Mouse (Mus musculus) splenic B cell, adult 2 months (primary cell): ENCODE results near the gene Atg4b.

Experiments
- DNase-seq: peaks from one replicate; pipeline ENCODE4 v3.0.0-alpha.2; 2011; ENCODE audit warnings: low read depth, low spot score
- H3K27me3 ChIP-seq: 2 replicates; pipeline ENCODE4 v1.6.1; 2012; ENCODE audit warnings: mild to moderate bottlenecking, low read length, moderate library complexity, mixed read lengths; ENCODE audit not compliant: control insufficient read depth, poor library complexity, insufficient read depth, severe bottlenecking
- H3K36me3 ChIP-seq: 2 replicates; pipeline ENCODE4 v1.6.1; 2012; ENCODE audit warnings: mild to moderate bottlenecking, low read length, moderate library complexity, mixed read lengths; ENCODE audit not compliant: control insufficient read depth, poor library complexity, insufficient read depth, severe bottlenecking

The Atg4b gene

GRCm38 (mm10) chr1:93751290-93751689 is at the start of gene Atg4b:
TSS of gene Atg4b (plus strand) at chr1:93751500.
- H3K27me3 ChIP-seq: no peaks in the 10 kb centered on the region
- DNase-seq: no peak

GRCm38 (mm10) chr1:93702106-93702505 is 49.2 kb upstream of the Atg4b start:
- Histone ChIP-seq H3K36me3 (no peaks in the 10 kb centered on the region), H3K27me3 (no peaks in the 10 kb centered on the region)
- no peak for DNase-seq

More at GRCm38 (mm10) chr1:93751290-93751689, at the start of gene Atg4b:
- 0 out of 2 replicates have a peak, but pooled peaks cover 3% of the 10 kb centered on the region for H3K36me3 ChIP-seq

- Histone ChIP-seq H3K27me3 (no peaks in the 10 kb centered on the region), H3K36me3 (0 out of 2 replicates have a peak, but pooled peaks cover under 1% of the 10 kb centered on the region)
- DNase-seq: no peak
These were observed 47.7 kb upstream of the Atg4b start for GRCm38 (mm10) chr1:93703472-93704048.

- H3K27me3 ChIP-seq: no peaks in the 10 kb centered on the region
- 0 out of 2 replicates have a peak, but pooled peaks cover 2% of the 10 kb centered on the region for H3K36me3 ChIP-seq
- no peak for DNase-seq
These were observed 47.0 kb upstream of the Atg4b start for GRCm38 (mm10) chr1:93704341-93704740.

- Histone ChIP-seq H3K36me3 (0 out of 2 replicates have a peak, but pooled peaks cover 2% of the 10 kb centered on the region), H3K27me3 (no peaks in the 10 kb centered on the region)
These were observed 45.9 kb upstream of the Atg4b start for GRCm38 (mm10) chr1:93705389-93705788.

GRCm38 (mm10) chr1:93716166-93716565 is 35.1 kb upstream of the Atg4b start:
- Histone ChIP-seq H3K27me3 (no peaks in the 10 kb centered on the region), H3K36me3 (no peaks in the 10 kb centered on the region; the same call in 1 of the 2 replicates)
- no peak for DNase-seq

More at GRCm38 (mm10) chr1:93705389-93705788, 45.9 kb upstream of the Atg4b start:
- no peak for DNase-seq

GRCm38 (mm10) chr1:93721557-93721956 is 29.7 kb upstream of the Atg4b start:
- DNase-seq: no peak
- Histone ChIP-seq H3K36me3 (peaks cover 2% of the 10 kb centered on the region; the same call in 1 of the 2 replicates), H3K27me3 (no peaks in the 10 kb centered on the region)

- peaks cover 2% of the 10 kb centered on the region; the same call in 1 of the 2 replicates for H3K36me3 ChIP-seq
- no peak for DNase-seq
- no peaks in the 10 kb centered on the region for H3K27me3 ChIP-seq
These were observed 26.7 kb upstream of the Atg4b start for GRCm38 (mm10) chr1:93724623-93725022.

GRCm38 (mm10) chr1:93725665-93726064 is 25.6 kb upstream of the Atg4b start:
- Histone ChIP-seq H3K27me3 (no peaks in the 10 kb centered on the region), H3K36me3 (peaks cover 2% of the 10 kb centered on the region; the same call in 1 of the 2 replicates)
- no peak for DNase-seq

GRCm38 (mm10) chr1:93726116-93726515 is 25.2 kb upstream of the Atg4b start:
- DNase-seq: no peak
- H3K36me3 ChIP-seq: peaks cover 2% of the 10 kb centered on the region; the same call in 1 of the 2 replicates
- no peaks in the 10 kb centered on the region for H3K27me3 ChIP-seq

GRCm38 (mm10) chr1:93726974-93727373 is 24.3 kb upstream of the Atg4b start:
- Histone ChIP-seq H3K27me3 (no peaks in the 10 kb centered on the region), H3K36me3 (peaks cover 2% of the 10 kb centered on the region; the same call in 1 of the 2 replicates)
- peak; percentile 57 for DNase-seq

GRCm38 (mm10) chr1:93731103-93731502 is 20.2 kb upstream of the Atg4b start:
- Histone ChIP-seq H3K36me3 (no peaks in the 10 kb centered on the region), H3K27me3 (no peaks in the 10 kb centered on the region)
- DNase-seq: no peak

GRCm38 (mm10) chr1:93731880-93732281 is 19.4 kb upstream of the Atg4b start:
- H3K27me3 ChIP-seq: no peaks in the 10 kb centered on the region

GRCm38 (mm10) chr1:93735859-93736258 is 15.4 kb upstream of the Atg4b start:
- H3K27me3 ChIP-seq: no peaks in the 10 kb centered on the region
- no peaks in the 10 kb centered on the region for H3K36me3 ChIP-seq
- no peak for DNase-seq

More at GRCm38 (mm10) chr1:93731880-93732281, 19.4 kb upstream of the Atg4b start:
- no peaks in the 10 kb centered on the region for H3K36me3 ChIP-seq
- DNase-seq: no peak

GRCm38 (mm10) chr1:93737711-93738110 is 13.6 kb upstream of the Atg4b start:
- Histone ChIP-seq H3K36me3 (no peaks in the 10 kb centered on the region), H3K27me3 (no peaks in the 10 kb centered on the region)
- no peak for DNase-seq
